Mouse (Mus musculus) liver, adult 2 months (tissue): ENCODE data around the gene Abhd6. TPM values are rescaled to one million over a fixed set of nuclear protein-coding genes. Genes with fewer than 3 reads are reported as not detected.
A peak's percentile ranks its signal among the peaks of the same experiment; 100 is the strongest.

Experiments used
- DNase-seq: peaks from one replicate; pipeline ENCODE4 v3.0.0-alpha.2; 2011; ENCODE audit warnings: low read depth, low spot score; ENCODE audit errors: extremely low read depth
- H3K27ac ChIP-seq: fragments of 200-500 bp; replicated peaks from 2 replicates; pipeline ENCODE4 v1.5.1; 2012; ENCODE audit warnings: low read depth, mild to moderate bottlenecking, control low read depth, inconsistent platforms, low read length; ENCODE audit not compliant: insufficient read depth
- H3K27me3 ChIP-seq: fragments of 200-500 bp; 2 replicates; pipeline ENCODE4 v1.6.1; 2012; ENCODE audit warnings: mild to moderate bottlenecking, moderate library complexity, low read length, inconsistent platforms; ENCODE audit not compliant: control insufficient read depth, insufficient read depth
- H3K36me3 ChIP-seq: fragments of 200-500 bp; 2 replicates; pipeline ENCODE4 v1.6.1; 2012; ENCODE audit warnings: low read length, inconsistent platforms; ENCODE audit not compliant: control insufficient read depth, insufficient read depth
- H3K4me1 ChIP-seq: fragments of 200-500 bp; 2 replicates; pipeline ENCODE4 v1.6.1; 2011; ENCODE audit warnings: low read length; ENCODE audit not compliant: control insufficient read depth, insufficient read depth
- H3K4me3 ChIP-seq: fragments of 200-500 bp; 2 replicates; pipeline ENCODE4 v1.5.1; 2011; ENCODE audit warnings: low read depth, mild to moderate bottlenecking, control low read depth, low read length, moderate library complexity; ENCODE audit not compliant: insufficient read depth
- H3K79me2 ChIP-seq: fragments of 200-500 bp; 2 replicates; pipeline ENCODE4 v1.6.1; 2012; ENCODE audit warnings: inconsistent platforms, mild to moderate bottlenecking, low read length, moderate library complexity; ENCODE audit not compliant: control insufficient read depth, insufficient read depth
- H3K9ac ChIP-seq: fragments of 200-500 bp; 2 replicates; pipeline ENCODE4 v1.6.1; 2012; ENCODE audit warnings: low read depth, mild to moderate bottlenecking, control low read depth, inconsistent platforms, low read length
- CTCF ChIP-seq: fragments of 200-500 bp; IDR thresholded peaks from 2 replicates; pipeline ENCODE4 v1.5.1; 2011; ENCODE audit warnings: low read depth, low read length, control low read depth
- POLR2A ChIP-seq: fragments of 200-500 bp; IDR thresholded peaks from 2 replicates; pipeline ENCODE4 v1.6.1; 2011; ENCODE audit warnings: low read length, control low read depth; ENCODE audit not compliant: insufficient read depth; ENCODE audit errors: extremely low read depth
- WGBS: fragments of 180-500 bp; shearing (Covaris S2); methylation state at CpG from one replicate; pipeline ENCODE4 v1.1.7; 2018; 5-methylcytosine and 5-hydroxymethylcytosine counted together
- polyA plus RNA-seq: library from polyadenylated mRNA; depleted of rRNA; stranded (reverse); fragments of >200 nt; gene quantifications from 2 replicates; pipeline ENCODE4 v1.2.3, GENCODE M21; 2012
- total RNA-seq: library from RNA; depleted of rRNA; stranded (reverse); fragments of >200 nt; gene quantifications from 2 replicates; pipeline ENCODE4 v1.2.3, GENCODE M21; 2014

Gene Abhd6
- total and polyA plus RNA-seq, 2 experiments = 29.2 to 39.6 TPM

GRCm38 (mm10) chr14:8046839-8047238 lies 44.1 kb downstream of the Abhd6 start:
- Histone ChIP-seq H3K27ac (no peak overlapping the region), H3K36me3 (peaks cover 33% of the 10 kb centered on the region), H3K4me1 (0 out of 2 replicates have a peak, but pooled peaks cover 4% of the 10 kb centered on the region), H3K4me3 (no peak overlapping the region), H3K27me3 (no peaks in the 10 kb centered on the region), H3K9ac (no peak overlapping the region), H3K79me2 (no peaks in the 10 kb centered on the region)
- WGBS = 54% methylated on average over 6 of the region's 6 CpGs
- TF ChIP-seq POLR2A = no peak
- no peak for TF ChIP-seq CTCF
- peak; percentile 63 for DNase-seq

- H3K36me3 ChIP-seq = peaks cover 32% of the 10 kb centered on the region
- no peaks in the 10 kb centered on the region for H3K27me3 ChIP-seq
- no peak overlapping the region for H3K9ac ChIP-seq
- no peaks in the 10 kb centered on the region for H3K79me2 ChIP-seq
- H3K4me3 ChIP-seq = no peak overlapping the region
- no peak overlapping the region for H3K27ac ChIP-seq
- whole genome bisulfite sequencing = 75% methylated on average over 10 of the region's 10 CpGs
- no peak for DNase-seq
- H3K4me1 ChIP-seq = 0 out of 2 replicates have a peak, but pooled peaks cover 4% of the 10 kb centered on the region
- TF ChIP-seq CTCF = no peak
- no peak for TF ChIP-seq POLR2A
Observed at GRCm38 (mm10) chr14:8049334-8049733, 46.6 kb downstream of the Abhd6 start.

- H3K4me1 ChIP-seq = 0 out of 2 replicates have a peak, but pooled peaks cover under 1% of the 10 kb centered on the region
- TF ChIP-seq POLR2A (no peak), CTCF (no peak)
- 97% methylated on average over 2 of the region's 2 CpGs for WGBS
- H3K27me3 ChIP-seq = no peaks in the 10 kb centered on the region
- no peak overlapping the region for H3K27ac ChIP-seq
- no peaks in the 10 kb centered on the region for H3K79me2 ChIP-seq
- peaks cover 33% of the 10 kb centered on the region for H3K36me3 ChIP-seq
- no peak overlapping the region for H3K4me3 ChIP-seq
- no peak overlapping the region for H3K9ac ChIP-seq
- no peak for DNase-seq
Observed at GRCm38 (mm10) chr14:8051869-8052268, 49.2 kb downstream of the Abhd6 start.

GRCm38 (mm10) chr14:8052661-8053060 lies 50.0 kb downstream of the Abhd6 start:
- H3K4me3 ChIP-seq = no peak overlapping the region
- H3K4me1 ChIP-seq = no peaks in the 10 kb centered on the region
- DNase-seq = no peak
- TF ChIP-seq POLR2A (no peak), CTCF (no peak)
- H3K27me3 ChIP-seq = no peaks in the 10 kb centered on the region
- 96% methylated on average over 7 of the region's 7 CpGs for WGBS
- H3K9ac ChIP-seq = no peak overlapping the region
- no peak overlapping the region for H3K27ac ChIP-seq
- peaks cover 31% of the 10 kb centered on the region for H3K36me3 ChIP-seq
- no peaks in the 10 kb centered on the region for H3K79me2 ChIP-seq

GRCm38 (mm10) chr14:8054310-8055102 lies 51.8 kb downstream of the Abhd6 start:
- no peak for DNase-seq
- no peak overlapping the region for H3K4me3 ChIP-seq
- H3K36me3 ChIP-seq = peaks cover 24% of the 10 kb centered on the region
- no peak overlapping the region for H3K9ac ChIP-seq
- H3K79me2 ChIP-seq = no peaks in the 10 kb centered on the region
- H3K27me3 ChIP-seq = no peaks in the 10 kb centered on the region
- TF ChIP-seq POLR2A = no peak
- TF ChIP-seq CTCF = no peak
- no peaks in the 10 kb centered on the region for H3K4me1 ChIP-seq
- WGBS = 84% methylated on average over 17 of the region's 17 CpGs
- H3K27ac ChIP-seq = no peak overlapping the region

- Histone ChIP-seq H3K79me2 (no peaks in the 10 kb centered on the region), H3K27ac (no peak overlapping the region), H3K36me3 (peaks cover 21% of the 10 kb centered on the region), H3K9ac (no peak overlapping the region), H3K27me3 (no peaks in the 10 kb centered on the region), H3K4me1 (no peaks in the 10 kb centered on the region), H3K4me3 (no peak overlapping the region)
- WGBS = 89% methylated on average over 5 of the region's 5 CpGs
- no peak for DNase-seq
- TF ChIP-seq CTCF (no peak), POLR2A (no peak)
Observed at GRCm38 (mm10) chr14:8056076-8056475, 53.4 kb downstream of the Abhd6 start.
